Mouse (Mus musculus): ENCODE measurements around the gene Clip4. TPM values are rescaled to one million over a fixed set of nuclear protein-coding genes. Genes with fewer than 3 reads are reported as not detected.
"Not testable (repeated sequence)": the region's sequence is repeated elsewhere in the genome, so short reads cannot be mapped to it uniquely, and the experiment has no call there.

The Clip4 gene
- 7.4 and 9.0 TPM in 2 replicates for polyA plus RNA-seq (2015; fragmentation: Nextera tagmentation; extraction: Ambion mirVana)

DNA sequence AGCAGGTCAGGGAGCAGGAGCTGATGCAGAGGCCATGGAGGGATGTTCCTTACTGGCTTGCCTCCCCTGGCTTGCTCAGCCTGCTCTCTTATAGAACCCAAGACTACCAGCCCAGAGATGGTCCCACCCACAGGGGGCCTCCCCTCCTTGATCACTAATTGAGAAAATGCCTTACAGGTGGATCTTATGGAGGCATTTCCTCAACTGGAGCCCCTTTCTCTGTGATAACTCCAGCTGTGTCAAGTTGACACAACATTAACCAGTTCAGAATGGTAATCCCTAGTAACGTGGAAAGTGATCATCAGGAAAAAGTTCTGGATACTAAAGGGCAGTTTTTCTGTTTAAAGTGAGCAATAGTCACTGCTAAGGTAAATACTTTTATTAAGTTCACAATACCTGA is at the start of gene Clip4:
Gene Clip4, plus strand, starts transcription at position 301 of the 400 bp plus-strand sequence.
- not testable (repeated sequence) for H3K27ac ChIP-seq; H3K36me3 ChIP-seq (ENCODE audit: poor library complexity, severe bottlenecking); H3K4me2 ChIP-seq; H3K4me3 ChIP-seq; H3K9me3 ChIP-seq (replicated peaks); H3K9ac ChIP-seq; H3K27me3 ChIP-seq; ATAC-seq
- 74% methylated on average over 1 of the region's 1 CpGs for WGBS
- peaks cover 15% of the 10 kb centered on the region for H3K4me1 ChIP-seq

DNA sequence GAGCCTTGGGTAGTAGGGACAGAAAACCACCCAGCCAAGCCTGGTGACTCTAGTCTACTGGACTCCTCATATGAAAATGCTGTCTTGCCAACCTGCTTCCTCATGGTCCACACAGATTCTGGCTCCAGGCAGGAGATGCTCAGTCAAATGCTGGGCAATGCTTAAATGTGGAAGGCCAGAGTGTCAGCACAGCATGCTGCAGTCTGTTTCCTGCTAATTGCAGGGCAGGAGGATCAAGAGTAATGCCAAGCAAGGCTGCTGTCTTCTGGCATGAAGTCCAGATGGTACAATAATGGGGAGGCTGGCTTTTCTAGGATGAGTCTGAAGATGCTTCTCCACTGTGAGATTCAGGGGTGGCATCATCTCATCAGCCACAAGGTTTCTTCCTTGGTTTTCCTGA is 47.8 kb upstream of the Clip4 start:
- Histone ChIP-seq H3K36me3 (ENCODE audit: poor library complexity, severe bottlenecking) (no peaks in the 10 kb centered on the region), H3K4me1 (no peaks in the 10 kb centered on the region), H3K9me3 (replicated peaks) (no peaks in the 10 kb centered on the region), H3K27me3 (no peaks in the 10 kb centered on the region), H3K4me2 (no peak overlapping the region), H3K27ac (no peak overlapping the region), H3K4me3 (no peak overlapping the region), H3K9ac (no peak overlapping the region)
- ATAC-seq: no peak

DNA sequence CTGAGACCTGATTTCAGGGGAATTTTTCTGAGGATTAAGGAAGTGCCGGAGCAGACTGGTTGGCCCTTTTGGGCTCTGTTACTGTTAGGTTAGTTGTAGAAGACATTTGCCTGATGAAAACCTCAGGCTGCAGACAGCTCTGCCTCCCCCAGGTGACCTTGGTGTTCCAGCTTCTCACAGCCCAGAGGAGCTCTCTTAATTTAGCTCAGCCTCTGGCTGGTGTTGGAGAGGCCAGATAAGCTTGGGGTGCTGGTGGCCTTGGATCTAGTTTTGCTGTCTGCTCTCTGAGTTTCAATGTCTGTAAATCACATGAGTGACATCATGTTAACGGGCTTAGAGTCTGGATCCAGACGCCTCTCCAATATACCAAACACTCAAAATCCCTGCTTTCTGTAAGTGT is 47.3 kb upstream of the Clip4 start:
- Histone ChIP-seq H3K9ac (no peak overlapping the region), H3K4me2 (no peak overlapping the region), H3K27me3 (no peaks in the 10 kb centered on the region), H3K27ac (no peak overlapping the region), H3K36me3 (ENCODE audit: poor library complexity, severe bottlenecking) (no peaks in the 10 kb centered on the region), H3K4me1 (no peaks in the 10 kb centered on the region), H3K4me3 (no peak overlapping the region), H3K9me3 (replicated peaks) (no peaks in the 10 kb centered on the region)
- WGBS: 87% methylated on average over 3 of the region's 3 CpGs
- ATAC-seq: no peak

DNA sequence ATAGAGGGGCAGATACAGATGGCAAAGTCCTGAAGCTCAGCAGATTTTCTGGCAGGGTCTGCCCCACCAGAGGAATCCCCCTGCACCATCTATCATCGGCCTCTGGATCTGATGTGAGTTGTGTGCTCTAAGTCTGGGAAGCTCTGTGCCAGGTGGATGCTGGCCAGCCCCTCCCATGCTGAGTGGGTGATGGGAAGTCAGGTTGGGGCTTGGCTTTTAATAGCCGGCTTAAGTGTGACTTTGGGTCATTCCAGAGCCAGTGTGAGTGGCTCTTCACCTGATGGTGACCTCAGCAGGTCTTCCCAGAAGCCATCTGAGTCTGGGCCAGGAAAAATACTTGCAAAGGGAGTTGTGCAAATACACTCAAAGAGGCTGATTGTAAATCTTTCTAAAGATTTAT is 37.6 kb upstream of the Clip4 start:
- no peaks in the 10 kb centered on the region for H3K4me1 ChIP-seq
- no peak for ATAC-seq
- no peak overlapping the region for H3K9ac ChIP-seq
- no peak overlapping the region for H3K4me3 ChIP-seq
- WGBS: 85% methylated on average over 2 of the region's 2 CpGs
- H3K36me3 ChIP-seq (ENCODE audit: poor library complexity, severe bottlenecking): no peaks in the 10 kb centered on the region
- H3K27ac ChIP-seq: no peak overlapping the region
- no peaks in the 10 kb centered on the region for H3K27me3 ChIP-seq
- H3K4me2 ChIP-seq: no peak overlapping the region
- no peaks in the 10 kb centered on the region for H3K9me3 ChIP-seq (replicated peaks)

DNA sequence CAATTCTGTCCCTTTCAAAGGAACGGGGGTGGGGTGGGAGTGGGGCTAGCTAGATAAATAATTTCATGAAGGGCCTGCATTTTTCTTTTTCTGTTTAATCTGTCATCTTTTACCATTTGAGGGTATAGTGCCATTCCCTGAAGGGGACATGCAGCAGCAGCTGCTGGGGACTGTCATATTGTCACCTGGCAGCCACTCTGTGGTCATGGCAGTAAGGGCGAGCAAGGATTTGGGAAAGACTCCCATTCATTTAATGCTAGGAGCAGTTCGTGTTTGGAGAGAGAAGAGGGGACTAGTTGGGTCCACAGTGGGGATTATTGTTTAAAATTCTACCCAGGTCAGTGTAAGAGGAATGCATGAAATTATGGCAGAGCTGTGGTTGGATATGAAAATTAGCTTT is 31.8 kb upstream of the Clip4 start:
- Histone ChIP-seq H3K4me3 (no peak overlapping the region), H3K27ac (no peak overlapping the region), H3K9me3 (replicated peaks) (no peaks in the 10 kb centered on the region), H3K4me1 (0 out of 2 replicates have a peak, but pooled peaks cover 3% of the 10 kb centered on the region), H3K36me3 (ENCODE audit: poor library complexity, severe bottlenecking) (no peaks in the 10 kb centered on the region), H3K4me2 (no peak overlapping the region), H3K9ac (no peak overlapping the region), H3K27me3 (no peaks in the 10 kb centered on the region)
- ATAC-seq: no peak
- WGBS: 68% methylated on average over 3 of the region's 3 CpGs

DNA sequence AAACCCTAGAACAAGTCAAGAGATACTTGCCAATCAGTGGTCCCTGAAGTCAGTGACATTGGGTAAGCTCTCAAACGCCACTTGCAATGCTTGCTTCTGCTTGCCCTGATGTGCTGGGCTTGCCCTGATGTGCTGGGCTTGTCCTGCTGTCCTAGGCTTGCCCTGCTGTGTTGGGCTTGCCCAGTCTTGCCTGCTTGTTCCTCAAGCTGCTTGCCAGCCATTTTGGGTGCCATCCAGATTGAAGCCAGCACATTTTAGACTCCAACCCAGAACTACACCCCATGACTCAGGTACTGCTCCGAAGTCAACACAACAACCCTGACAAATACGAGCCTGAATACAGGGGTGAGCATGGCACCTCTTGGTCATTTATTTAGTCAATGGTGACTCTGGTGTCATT is 26.1 kb upstream of the Clip4 start:
- H3K9me3 ChIP-seq (replicated peaks): no peaks in the 10 kb centered on the region
- peaks cover 15% of the 10 kb centered on the region for H3K4me1 ChIP-seq
- ATAC-seq: no peak
- H3K4me2 ChIP-seq: no peak overlapping the region
- no peak overlapping the region for H3K27ac ChIP-seq
- H3K9ac ChIP-seq: no peak overlapping the region
- 84% methylated on average over 3 of the region's 3 CpGs for WGBS
- no peaks in the 10 kb centered on the region for H3K27me3 ChIP-seq
- H3K36me3 ChIP-seq (ENCODE audit: poor library complexity, severe bottlenecking): no peaks in the 10 kb centered on the region
- H3K4me3 ChIP-seq: no peak overlapping the region

DNA sequence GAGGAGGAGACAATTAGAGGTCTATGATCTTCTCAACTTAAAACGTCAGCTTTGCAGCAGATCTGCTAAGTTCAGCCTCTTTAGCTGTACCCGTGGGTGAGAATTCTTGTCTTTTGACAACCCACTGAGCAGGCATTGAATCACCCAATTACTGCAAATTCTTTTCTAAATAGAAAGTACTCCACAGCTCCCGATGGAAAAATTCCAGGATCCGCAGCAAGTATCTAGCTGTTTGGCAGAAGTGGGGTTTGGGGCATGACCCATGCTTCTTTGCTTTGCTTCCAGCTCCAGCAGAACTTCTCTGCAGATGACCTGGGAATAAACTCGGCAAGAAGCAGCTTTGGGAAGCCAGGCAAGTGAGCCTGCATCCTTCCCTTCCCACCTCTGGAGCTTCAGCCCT is 25.3 kb upstream of the Clip4 start:
- Histone ChIP-seq H3K9ac (no peak overlapping the region), H3K27me3 (no peaks in the 10 kb centered on the region), H3K4me2 (no peak overlapping the region), H3K9me3 (replicated peaks) (no peaks in the 10 kb centered on the region), H3K4me3 (no peak overlapping the region), H3K4me1 (peaks cover 15% of the 10 kb centered on the region), H3K36me3 (ENCODE audit: poor library complexity, severe bottlenecking) (no peaks in the 10 kb centered on the region), H3K27ac (no peak overlapping the region)
- ATAC-seq: no peak
- WGBS: 8% methylated on average over 5 of the region's 5 CpGs

DNA sequence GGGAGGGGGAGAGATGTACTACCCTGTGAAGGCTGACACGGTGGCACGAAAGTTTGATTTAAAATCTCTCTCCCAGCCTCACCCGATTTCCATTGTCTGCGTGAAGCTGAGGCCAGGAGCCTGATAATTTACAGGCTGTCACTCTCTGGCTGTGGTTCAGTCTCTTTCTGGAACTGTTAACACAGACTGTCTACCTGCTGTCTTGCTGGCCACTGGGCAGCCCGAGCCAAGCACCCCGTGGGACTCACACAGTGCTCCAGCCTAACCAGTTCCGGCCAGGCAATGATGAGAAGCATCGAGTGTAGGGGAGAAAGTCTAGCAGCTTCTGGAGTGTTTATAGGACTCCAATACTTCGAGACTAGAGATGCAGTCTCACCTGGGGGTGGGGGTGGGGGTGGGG is 22.2 kb upstream of the Clip4 start:
- H3K4me1 ChIP-seq: peaks cover 15% of the 10 kb centered on the region
- WGBS: 83% methylated on average over 9 of the region's 9 CpGs
- no peak overlapping the region for H3K9ac ChIP-seq
- H3K36me3 ChIP-seq (ENCODE audit: poor library complexity, severe bottlenecking): no peaks in the 10 kb centered on the region
- no peaks in the 10 kb centered on the region for H3K9me3 ChIP-seq (replicated peaks)
- H3K27me3 ChIP-seq: no peaks in the 10 kb centered on the region
- H3K4me3 ChIP-seq: no peak overlapping the region
- no peak for ATAC-seq
- no peak overlapping the region for H3K4me2 ChIP-seq
- H3K27ac ChIP-seq: no peak overlapping the region

DNA sequence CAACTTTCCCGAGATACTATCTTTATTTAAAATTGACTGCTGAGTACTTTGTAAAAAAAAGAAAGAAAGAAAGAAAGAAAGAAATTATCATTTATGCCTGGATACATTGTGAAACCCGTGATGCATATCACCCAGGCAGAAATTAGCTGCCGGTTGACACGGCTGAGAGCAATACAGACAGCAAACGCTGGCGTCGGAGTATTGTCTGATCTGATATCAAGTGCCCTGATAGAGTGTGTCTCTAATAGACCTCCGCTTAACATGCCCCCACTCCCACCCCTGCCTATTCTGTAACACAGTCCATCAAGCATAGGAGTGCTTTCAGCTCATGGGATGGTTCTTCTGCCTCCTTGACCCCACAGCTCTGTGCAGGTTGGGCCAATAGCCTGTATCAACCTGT is 20.7 kb upstream of the Clip4 start:
- ATAC-seq: no peak
- H3K4me3 ChIP-seq: no peak overlapping the region
- no peaks in the 10 kb centered on the region for H3K27me3 ChIP-seq
- H3K9me3 ChIP-seq (replicated peaks): no peaks in the 10 kb centered on the region
- no peak overlapping the region for H3K4me2 ChIP-seq
- H3K27ac ChIP-seq: no peak overlapping the region
- H3K36me3 ChIP-seq (ENCODE audit: poor library complexity, severe bottlenecking): no peaks in the 10 kb centered on the region
- H3K4me1 ChIP-seq: peaks cover 15% of the 10 kb centered on the region
- H3K9ac ChIP-seq: no peak overlapping the region
- WGBS: 63% methylated on average over 8 of the region's 8 CpGs

DNA sequence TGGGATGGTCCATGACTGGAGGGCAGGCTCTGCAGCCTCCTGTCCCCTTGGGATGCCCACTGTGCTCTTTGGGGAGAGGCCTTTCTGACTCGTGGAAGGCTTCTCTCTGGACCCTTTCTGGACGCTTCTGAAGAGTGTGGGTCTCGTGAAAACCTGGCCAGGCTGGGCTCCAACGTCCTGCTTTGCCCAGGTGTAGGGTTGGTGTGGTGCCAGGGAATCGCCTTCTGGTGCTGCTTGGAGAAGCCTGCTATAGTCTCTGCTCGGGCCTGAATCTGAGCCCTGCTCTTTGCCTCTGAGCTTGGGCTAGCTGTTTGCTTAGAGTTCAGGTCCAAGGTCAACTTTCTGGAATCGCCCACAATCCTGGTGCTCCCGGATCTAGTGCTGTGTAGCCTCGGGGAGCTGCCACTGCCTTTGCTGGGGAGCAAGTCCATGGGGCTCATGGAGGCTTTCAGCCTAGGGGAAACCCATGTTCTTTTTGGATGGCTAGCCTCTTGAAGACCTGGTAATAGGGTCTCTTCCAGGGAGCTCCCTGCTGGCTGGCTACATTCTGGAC is 18.6 kb upstream of the Clip4 start:
- H3K27ac ChIP-seq: no peak overlapping the region
- H3K36me3 ChIP-seq (ENCODE audit: poor library complexity, severe bottlenecking): no peaks in the 10 kb centered on the region
- no peak overlapping the region for H3K9ac ChIP-seq
- H3K4me2 ChIP-seq: no peak overlapping the region
- H3K27me3 ChIP-seq: no peaks in the 10 kb centered on the region
- H3K9me3 ChIP-seq (replicated peaks): no peaks in the 10 kb centered on the region
- 80% methylated on average over 9 of the region's 9 CpGs for WGBS
- no peak for ATAC-seq
- H3K4me1 ChIP-seq: peaks cover 7% of the 10 kb centered on the region
- H3K4me3 ChIP-seq: no peak overlapping the region

DNA sequence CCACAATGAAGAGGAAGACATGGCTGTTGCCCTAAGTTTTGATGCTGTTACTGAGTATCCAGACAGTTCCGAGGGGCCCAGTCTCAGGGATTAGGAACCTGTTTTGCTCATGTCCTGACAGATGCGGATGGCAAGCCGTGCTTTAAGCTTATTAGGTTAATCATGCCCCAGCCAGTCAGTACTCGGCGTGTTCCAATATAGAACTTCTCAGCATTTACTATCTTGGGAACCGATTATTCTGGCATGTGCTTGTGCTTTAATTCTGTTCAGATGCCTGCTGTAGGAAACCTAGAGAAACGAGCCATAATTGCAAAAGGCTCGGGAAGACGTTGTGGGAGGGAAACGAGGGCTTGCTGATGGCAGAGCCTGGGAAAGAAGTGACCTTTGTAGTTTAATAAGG is 15.4 kb upstream of the Clip4 start, which contains the start of gene Pcare:
Gene Pcare, minus strand, starts transcription at position 64 of the 400 bp plus-strand sequence.
- ATAC-seq: no peak
- Histone ChIP-seq H3K36me3 (ENCODE audit: poor library complexity, severe bottlenecking) (no peaks in the 10 kb centered on the region), H3K27me3 (no peaks in the 10 kb centered on the region), H3K27ac (no peak within 1 kb of the TSS), H3K4me1 (no peaks in the 10 kb centered on the region; the same call in 1 of the 2 replicates), H3K4me3 (no peak within 1 kb of the TSS), H3K9me3 (replicated peaks) (no peaks in the 10 kb centered on the region), H3K4me2 (no peak within 1 kb of the TSS), H3K9ac (no peak within 1 kb of the TSS)
- WGBS: 53% methylated on average over 10 of the region's 10 CpGs

DNA sequence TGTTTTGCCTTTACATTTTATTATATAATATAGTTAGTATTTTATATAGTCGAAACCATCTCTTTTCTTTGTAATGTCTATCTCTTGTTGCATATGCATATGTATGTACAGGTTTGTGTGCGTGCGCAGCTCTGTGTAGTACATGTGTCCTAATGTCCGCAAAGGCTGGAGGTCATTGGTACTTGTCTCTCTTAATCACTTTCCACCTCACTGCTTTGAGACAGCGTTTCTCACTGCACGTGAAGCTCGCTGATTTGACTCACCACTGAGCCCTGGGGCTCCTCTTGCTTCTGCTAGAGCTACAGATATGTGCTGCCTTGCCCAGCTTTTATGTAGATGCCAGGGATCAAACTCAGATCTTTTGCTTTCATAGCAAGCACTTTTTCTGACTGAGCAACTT is 7.7 kb upstream of the Clip4 start:
- no peaks in the 10 kb centered on the region for H3K36me3 ChIP-seq (ENCODE audit: poor library complexity, severe bottlenecking)
- 68% methylated on average over 7 of the region's 7 CpGs for WGBS
- H3K4me2 ChIP-seq: no peak overlapping the region
- no peak for ATAC-seq
- H3K9me3 ChIP-seq (replicated peaks): 0 out of 2 replicates have a peak, but pooled peaks cover 4% of the 10 kb centered on the region
- H3K9ac ChIP-seq: no peak overlapping the region
- no peaks in the 10 kb centered on the region for H3K27me3 ChIP-seq
- H3K4me3 ChIP-seq: no peak overlapping the region
- H3K27ac ChIP-seq: no peak overlapping the region
- no peaks in the 10 kb centered on the region for H3K4me1 ChIP-seq

DNA sequence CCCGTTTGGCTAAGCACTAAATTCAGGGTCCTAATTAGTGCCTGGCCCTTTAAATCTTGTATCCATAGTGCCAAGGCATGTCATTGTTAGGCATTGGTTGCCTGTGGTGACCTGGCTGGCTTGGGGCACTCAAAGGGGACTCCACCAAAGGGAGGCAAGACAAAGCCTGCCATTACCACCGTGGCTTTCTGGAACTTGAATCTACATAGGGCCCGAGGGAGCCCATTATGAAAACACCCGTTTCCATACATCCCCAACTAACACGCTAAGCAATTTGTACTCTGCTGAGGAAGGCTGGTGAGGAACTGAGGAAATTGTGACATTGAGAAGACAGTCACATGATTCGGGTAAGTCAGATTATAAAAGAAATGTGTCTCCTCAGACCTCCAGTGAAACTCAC is 1.3 kb downstream of the Clip4 start:
- 3% methylated on average over 6 of the region's 6 CpGs for WGBS
- H3K9me3 ChIP-seq (replicated peaks): no peaks in the 10 kb centered on the region
- ATAC-seq: peak; percentile 70; the same call in 1 of the 2 replicates
- H3K27ac ChIP-seq: peak overlapping the region; percentile 19; the same call in 1 of the 2 replicates
- no peaks in the 10 kb centered on the region for H3K27me3 ChIP-seq
- H3K36me3 ChIP-seq (ENCODE audit: poor library complexity, severe bottlenecking): no peaks in the 10 kb centered on the region
- H3K4me3 ChIP-seq: no peak overlapping the region
- peaks cover 15% of the 10 kb centered on the region for H3K4me1 ChIP-seq
- H3K9ac ChIP-seq: no peak overlapping the region
- H3K4me2 ChIP-seq: peak overlapping the region; percentile 29
